Mouse (Mus musculus): ENCODE measurements around the gene Kiss1r. TPM values are rescaled to one million over a fixed set of nuclear protein-coding genes. Genes with fewer than 3 reads are reported as not detected.

The Kiss1r gene
- polyA plus RNA-seq, 1 experiment, result 5.9 TPM

GRCm38 (mm10) chr10:79897316-79898245 is 19.2 kb upstream of the Kiss1r start:
- WGBS, result 52% methylated on average over 20 of the region's 20 CpGs
- Histone ChIP-seq H3K4me1 (ENCODE audit: control insufficient read depth, insufficient read depth, insufficient read length, low read length) (peaks cover 9% of the 10 kb centered on the region), H3K27me3 (ENCODE audit: control insufficient read depth, insufficient read depth, low read length) (no peaks in the 10 kb centered on the region), H3K27ac (ENCODE audit: insufficient read depth, low read depth, low read length) (no peak overlapping the region), H3K36me3 (ENCODE audit: control insufficient read depth, insufficient read depth, low read length) (peaks cover 15% of the 10 kb centered on the region; the same call in 1 of the 2 replicates), H3K4me3 (ENCODE audit: low read depth, low read length) (no peak overlapping the region)
- TF ChIP-seq POLR2A (IDR thresholded peaks at IDR 0.05; ENCODE audit: low read depth, low read length) (no peak), CTCF (IDR thresholded peaks at IDR 0.05; ENCODE audit: extremely low read depth, insufficient read length, insufficient replicate concordance, low read depth, low read length) (no peak)

- 68% methylated on average over 2 of the region's 2 CpGs for WGBS
- TF ChIP-seq POLR2A (IDR thresholded peaks at IDR 0.05; ENCODE audit: low read depth, low read length), result no peak
- TF ChIP-seq CTCF (IDR thresholded peaks at IDR 0.05; ENCODE audit: extremely low read depth, insufficient read length, insufficient replicate concordance, low read depth, low read length), result no peak
- Histone ChIP-seq H3K4me3 (ENCODE audit: low read depth, low read length) (no peak overlapping the region), H3K27ac (ENCODE audit: insufficient read depth, low read depth, low read length) (no peak overlapping the region), H3K27me3 (ENCODE audit: control insufficient read depth, insufficient read depth, low read length) (no peaks in the 10 kb centered on the region), H3K36me3 (ENCODE audit: control insufficient read depth, insufficient read depth, low read length) (peaks cover 22% of the 10 kb centered on the region), H3K4me1 (ENCODE audit: control insufficient read depth, insufficient read depth, insufficient read length, low read length) (peaks cover 9% of the 10 kb centered on the region)
Measured at GRCm38 (mm10) chr10:79900951-79901410, 15.8 kb upstream of the Kiss1r start.

- no peak for TF ChIP-seq CTCF (IDR thresholded peaks at IDR 0.05; ENCODE audit: extremely low read depth, insufficient read length, insufficient replicate concordance, low read depth, low read length)
- no peak for TF ChIP-seq POLR2A (IDR thresholded peaks at IDR 0.05; ENCODE audit: low read depth, low read length)
- Histone ChIP-seq H3K4me1 (ENCODE audit: control insufficient read depth, insufficient read depth, insufficient read length, low read length) (no peaks in the 10 kb centered on the region), H3K36me3 (ENCODE audit: control insufficient read depth, insufficient read depth, low read length) (peaks cover 20% of the 10 kb centered on the region), H3K4me3 (ENCODE audit: low read depth, low read length) (no peak overlapping the region), H3K27ac (ENCODE audit: insufficient read depth, low read depth, low read length) (no peak overlapping the region), H3K27me3 (ENCODE audit: control insufficient read depth, insufficient read depth, low read length) (no peaks in the 10 kb centered on the region)
- WGBS, result 97% methylated on average over 9 of the region's 9 CpGs
Measured at GRCm38 (mm10) chr10:79906712-79907111, 10.1 kb upstream of the Kiss1r start.

GRCm38 (mm10) chr10:79907415-79907814 is 9.4 kb upstream of the Kiss1r start:
- no peaks in the 10 kb centered on the region for H3K4me1 ChIP-seq (ENCODE audit: control insufficient read depth, insufficient read depth, insufficient read length, low read length)
- no peak overlapping the region for H3K27ac ChIP-seq (ENCODE audit: insufficient read depth, low read depth, low read length)
- H3K4me3 ChIP-seq (ENCODE audit: low read depth, low read length), result no peak overlapping the region
- TF ChIP-seq POLR2A (IDR thresholded peaks at IDR 0.05; ENCODE audit: low read depth, low read length), result no peak
- no peak for TF ChIP-seq CTCF (IDR thresholded peaks at IDR 0.05; ENCODE audit: extremely low read depth, insufficient read length, insufficient replicate concordance, low read depth, low read length)
- peaks cover 21% of the 10 kb centered on the region for H3K36me3 ChIP-seq (ENCODE audit: control insufficient read depth, insufficient read depth, low read length)
- WGBS, result 93% methylated on average over 10 of the region's 10 CpGs
- H3K27me3 ChIP-seq (ENCODE audit: control insufficient read depth, insufficient read depth, low read length), result no peaks in the 10 kb centered on the region

GRCm38 (mm10) chr10:79908167-79909091 is 8.3 kb upstream of the Kiss1r start, which contains the start of gene Med16:
Gene Med16 (minus strand): TSS chr10:79908923.
- under 1% methylated on average over 52 of the region's 52 CpGs for WGBS
- no peaks in the 10 kb centered on the region for H3K4me1 ChIP-seq (ENCODE audit: control insufficient read depth, insufficient read depth, insufficient read length, low read length)
- H3K27me3 ChIP-seq (ENCODE audit: control insufficient read depth, insufficient read depth, low read length), result no peaks in the 10 kb centered on the region
- TF ChIP-seq POLR2A (IDR thresholded peaks at IDR 0.05; ENCODE audit: low read depth, low read length) (no peak; the same call in none of the 2 replicates), CTCF (IDR thresholded peaks at IDR 0.05; ENCODE audit: extremely low read depth, insufficient read length, insufficient replicate concordance, low read depth, low read length) (no peak)
- peak within 1 kb of the TSS; percentile 98 for H3K27ac ChIP-seq (ENCODE audit: insufficient read depth, low read depth, low read length)
- H3K4me3 ChIP-seq (ENCODE audit: low read depth, low read length), result peak within 1 kb of the TSS; percentile 98
- H3K36me3 ChIP-seq (ENCODE audit: control insufficient read depth, insufficient read depth, low read length), result peaks cover 14% of the 10 kb centered on the region

GRCm38 (mm10) chr10:79909092-79909922 is 7.5 kb upstream of the Kiss1r start:
- H3K4me3 ChIP-seq (ENCODE audit: low read depth, low read length), result no peak overlapping the region
- H3K36me3 ChIP-seq (ENCODE audit: control insufficient read depth, insufficient read depth, low read length), result peaks cover 14% of the 10 kb centered on the region
- H3K4me1 ChIP-seq (ENCODE audit: control insufficient read depth, insufficient read depth, insufficient read length, low read length), result peaks cover 2% of the 10 kb centered on the region; the same call in 1 of the 2 replicates
- no peaks in the 10 kb centered on the region for H3K27me3 ChIP-seq (ENCODE audit: control insufficient read depth, insufficient read depth, low read length)
- TF ChIP-seq POLR2A (IDR thresholded peaks at IDR 0.05; ENCODE audit: low read depth, low read length), result no peak
- no peak for TF ChIP-seq CTCF (IDR thresholded peaks at IDR 0.05; ENCODE audit: extremely low read depth, insufficient read length, insufficient replicate concordance, low read depth, low read length)
- 21% methylated on average over 14 of the region's 14 CpGs for WGBS
- peak overlapping the region; percentile 8; the same call in 1 of the 2 replicates for H3K27ac ChIP-seq (ENCODE audit: insufficient read depth, low read depth, low read length)
